Mouse (Mus musculus) MEL (cell line): ENCODE results near the gene Abcc3. TPM values are rescaled to one million over a fixed set of nuclear protein-coding genes. Genes with fewer than 3 reads are reported as not detected.

Experiments used
- DNase-seq: peaks from one replicate; pipeline ENCODE4 v3.0.0; 2011; ENCODE audit warnings: low read depth, low spot score
- H3K27ac ChIP-seq: 2 replicates; pipeline ENCODE4 v1.5.1; 2012; ENCODE audit warnings: low read depth, mild to moderate bottlenecking, control low read depth, low read length, moderate library complexity; ENCODE audit not compliant: control insufficient read depth
- H3K27me3 ChIP-seq, 2 experiments: fragments of 150-350 bp in 1 of 2; sonication (generic) in 1 of 2; 2 replicates each; pipeline ENCODE4 v1.6.1; 2012; ENCODE audit warnings: low read length in 2 of 2, mild to moderate bottlenecking in 2 of 2, improper control_type of control experiment in 1 of 2, moderate library complexity in 1 of 2; ENCODE audit not compliant: insufficient read depth in 2 of 2, control insufficient read depth in 1 of 2
- H3K36me3 ChIP-seq, 2 experiments: 2 replicates each; pipeline ENCODE4 v1.6.1; 2012 to 2014; ENCODE audit warnings: low read length in 2 of 2, improper control_type of control experiment in 1 of 2, inconsistent platforms in 1 of 2, mild to moderate bottlenecking in 1 of 2; ENCODE audit not compliant: insufficient read depth in 2 of 2, control insufficient read depth in 1 of 2
- H3K4me1 ChIP-seq, 2 experiments: fragments of 150-350 bp in 1 of 2; sonication (generic) in 1 of 2; 2 replicates each; pipeline ENCODE4 v1.6.1; 2012; ENCODE audit warnings: low read length in 2 of 2, improper control_type of control experiment in 1 of 2, mild to moderate bottlenecking in 1 of 2; ENCODE audit not compliant: insufficient read depth in 2 of 2, control insufficient read depth in 1 of 2
- H3K4me3 ChIP-seq, 2 experiments: fragments of 150-350 bp in 1 of 2; sonication (generic) in 1 of 2; 2 replicates each; pipeline ENCODE4 v1.5.1; 2012; ENCODE audit warnings: low read depth in 2 of 2, low read length in 2 of 2, mild to moderate bottlenecking in 2 of 2, moderate library complexity in 2 of 2, control low read depth in 1 of 2, improper control_type of control experiment in 1 of 2; ENCODE audit not compliant: control insufficient read depth in 1 of 2, insufficient read depth in 1 of 2
- H3K79me2 ChIP-seq: 2 replicates; pipeline ENCODE4 v1.6.1; 2012; ENCODE audit warnings: mild to moderate bottlenecking, low read length, moderate library complexity; ENCODE audit not compliant: control insufficient read depth, poor library complexity, insufficient read depth
- H3K9ac ChIP-seq: 2 replicates; pipeline ENCODE4 v1.6.1; 2012; ENCODE audit warnings: low read depth, mild to moderate bottlenecking, control low read depth, low read length, moderate library complexity; ENCODE audit not compliant: control insufficient read depth, poor library complexity, severe bottlenecking
- H3K9me3 ChIP-seq: fragments of 150-350 bp; sonication (generic); replicated peaks from 2 replicates; pipeline ENCODE4 v1.6.1; 2012; ENCODE audit warnings: mild to moderate bottlenecking, low read length, improper control_type of control experiment, moderate library complexity; ENCODE audit not compliant: insufficient read depth
- CHD1 ChIP-seq: IDR thresholded peaks from 2 replicates; pipeline ENCODE4 v1.6.1; 2012; ENCODE audit warnings: low read depth, mild to moderate bottlenecking, inconsistent platforms, low read length, improper control_type of control experiment
- EP300 ChIP-seq, 2 experiments: IDR thresholded peaks; 2 replicates each; pipeline ENCODE4 v1.6.1; 2011; ENCODE audit warnings: improper control_type of control experiment in 2 of 2, low read length in 2 of 2, low read depth in 1 of 2, mild to moderate bottlenecking in 1 of 2
- ETS1 ChIP-seq: IDR thresholded peaks from 2 replicates; pipeline ENCODE4 v1.6.1; 2012; ENCODE audit warnings: low read depth, mild to moderate bottlenecking, inconsistent platforms, low read length, improper control_type of control experiment, moderate library complexity
- JUND ChIP-seq: IDR thresholded peaks from 2 replicates; pipeline ENCODE4 v1.6.1; 2011; ENCODE audit warnings: low read depth, mild to moderate bottlenecking, improper control_type of control experiment, low read length
- KAT2A ChIP-seq: conservative IDR thresholded peaks from 2 replicates; pipeline ENCODE4 v1.6.1; 2012; ENCODE audit warnings: low read depth, low read length, improper control_type of control experiment, inconsistent platforms
- MAX ChIP-seq: IDR thresholded peaks from 2 replicates; pipeline ENCODE4 v1.6.1; 2011; ENCODE audit warnings: low read length, improper control_type of control experiment
- MEF2A ChIP-seq: IDR thresholded peaks from 2 replicates; pipeline ENCODE4 v1.6.1; 2014; ENCODE audit warnings: low read depth, mild to moderate bottlenecking, inconsistent platforms, low read length, improper control_type of control experiment; ENCODE audit not compliant: poor library complexity, insufficient replicate concordance, severe bottlenecking; ENCODE audit errors: extremely low read depth
- MYC ChIP-seq: IDR thresholded peaks from 2 replicates; pipeline ENCODE4 v1.6.1; 2011; ENCODE audit warnings: low read depth, mild to moderate bottlenecking, low read length, improper control_type of control experiment, moderate library complexity
- NELFE ChIP-seq: IDR thresholded peaks from 2 replicates; pipeline ENCODE4 v1.6.1; 2011; ENCODE audit warnings: low read depth, low read length, improper control_type of control experiment
- NRF1 ChIP-seq: IDR thresholded peaks from 2 replicates; pipeline ENCODE4 v1.6.1; 2014; ENCODE audit warnings: low read depth, mild to moderate bottlenecking, inconsistent platforms, low read length, improper control_type of control experiment, moderate library complexity; ENCODE audit not compliant: poor library complexity, insufficient read depth, severe bottlenecking
- POLR2A ChIP-seq, 2 experiments: IDR thresholded peaks; 2 replicates each; pipeline ENCODE4 v1.6.1; 2011 to 2012; ENCODE audit warnings: low read length in 2 of 2, mild to moderate bottlenecking in 2 of 2, control low read depth in 1 of 2, improper control_type of control experiment in 1 of 2, low read depth in 1 of 2, moderate library complexity in 1 of 2; ENCODE audit not compliant: control insufficient read depth in 1 of 2, insufficient read depth in 1 of 2, poor library complexity in 1 of 2
- POLR2AphosphoS2 ChIP-seq: IDR thresholded peaks from 2 replicates; pipeline ENCODE4 v1.6.1; 2011; ENCODE audit warnings: low read length, improper control_type of control experiment
- RAD21 ChIP-seq: IDR thresholded peaks from 2 replicates; pipeline ENCODE4 v1.6.1; 2011; ENCODE audit warnings: mild to moderate bottlenecking, low read depth, low read length, improper control_type of control experiment
- RCOR1 ChIP-seq: IDR thresholded peaks from 2 replicates; pipeline ENCODE4 v1.6.1; 2012; ENCODE audit warnings: low read depth, mild to moderate bottlenecking, inconsistent platforms, low read length, improper control_type of control experiment
- SMC3 ChIP-seq: IDR thresholded peaks from 2 replicates; pipeline ENCODE4 v1.6.1; 2011; ENCODE audit warnings: low read depth, low read length, improper control_type of control experiment
- UBTF ChIP-seq: IDR thresholded peaks from 2 replicates; pipeline ENCODE4 v1.6.1; 2012; ENCODE audit warnings: low read depth, mild to moderate bottlenecking, inconsistent platforms, low read length, improper control_type of control experiment, moderate library complexity, borderline replicate concordance; ENCODE audit not compliant: insufficient read depth
- USF2 ChIP-seq, 2 experiments: IDR thresholded peaks; 2 replicates each; pipeline ENCODE4 v1.6.1; 2011 to 2012; ENCODE audit warnings: improper control_type of control experiment in 2 of 2, low read length in 2 of 2, borderline replicate concordance in 1 of 2, inconsistent platforms in 1 of 2, low read depth in 1 of 2, mild to moderate bottlenecking in 1 of 2; ENCODE audit not compliant: insufficient read depth in 1 of 2
- ZMIZ1 ChIP-seq: IDR thresholded peaks from 2 replicates; pipeline ENCODE4 v1.6.1; 2012; ENCODE audit warnings: low read depth, mild to moderate bottlenecking, inconsistent platforms, low read length, improper control_type of control experiment, moderate library complexity
- ZNF384 ChIP-seq: IDR thresholded peaks from 2 replicates; pipeline ENCODE4 v1.6.1; 2012; ENCODE audit warnings: low read depth, mild to moderate bottlenecking, inconsistent platforms, low read length, improper control_type of control experiment
- polyA plus RNA-seq, 2 experiments: library from polyadenylated mRNA; stranded (reverse) in 1 of 2; unstranded in 1 of 2; fragments of >175 nt in 1 of 2; fragments of >200 nt in 1 of 2; gene quantifications; 2 replicates each; pipeline versions ENCODE4 v1.2.1 to v1.2.4; 2012; ENCODE audit warnings: low replicate concordance in 2 of 2, low read depth in 1 of 2; ENCODE audit not compliant: insufficient read length in 2 of 2, insufficient read depth in 1 of 2, missing spikeins in 1 of 2
- total RNA-seq: library from RNA; depleted of rRNA; stranded (reverse); fragments of 300-350 nt; gene quantifications from 2 replicates; pipeline ENCODE4 v1.2.3, GENCODE M21; 2012

The Abcc3 gene
- total and polyA plus RNA-seq, 3 experiments = 0.27 to 0.29 TPM; not detected in 1

GRCm38 (mm10) chr11:94404178-94404577 lies 11.4 kb upstream of the Abcc3 start:
- Histone ChIP-seq H3K9me3 (no peaks in the 10 kb centered on the region), H3K9ac (no peak overlapping the region), H3K27ac (no peak overlapping the region), H3K4me1 (no peaks in the 10 kb centered on the region), H3K4me3 (no peak overlapping the region), H3K79me2 (no peaks in the 10 kb centered on the region), H3K36me3 (no peaks in the 10 kb centered on the region), H3K27me3 (peaks cover 3 to 24% of the 10 kb centered on the region in 2 experiments)
- no peak for TF ChIP-seq JUND
- TF ChIP-seq SMC3 = no peak
- no peak for TF ChIP-seq KAT2A
- no peak for TF ChIP-seq MEF2A
- TF ChIP-seq MYC = no peak
- no peak for TF ChIP-seq UBTF
- TF ChIP-seq ZNF384 = no peak
- no peak for TF ChIP-seq ETS1
- TF ChIP-seq USF2 (IDR thresholded peaks at IDR 0.05; ENCODE audit: borderline replicate concordance in 1 of 2, insufficient read depth in 1 of 2, low read depth in 1 of 2, low read length in 2 of 2) = no peak
- no peak for TF ChIP-seq ZMIZ1
- TF ChIP-seq RCOR1 = no peak
- no peak for TF ChIP-seq EP300 (IDR thresholded peaks at IDR 0.05; ENCODE audit: low read depth in 1 of 2, low read length in 2 of 2)
- no peak for TF ChIP-seq NRF1
- no peak for TF ChIP-seq POLR2AphosphoS2
- no peak for TF ChIP-seq RAD21
- no peak for TF ChIP-seq CHD1
- no peak for TF ChIP-seq POLR2A (IDR thresholded peaks at IDR 0.05; ENCODE audit: control insufficient read depth in 1 of 2, insufficient read depth in 1 of 2, low read depth in 1 of 2, low read length in 2 of 2, poor library complexity in 1 of 2)
- TF ChIP-seq MAX = no peak
- DNase-seq = no peak

GRCm38 (mm10) chr11:94403757-94404156 lies 11.0 kb upstream of the Abcc3 start:
- Histone ChIP-seq H3K4me1 (no peaks in the 10 kb centered on the region), H3K9me3 (no peaks in the 10 kb centered on the region), H3K4me3 (no peak overlapping the region), H3K9ac (no peak overlapping the region), H3K27me3 (peaks cover 7 to 27% of the 10 kb centered on the region in 2 experiments), H3K36me3 (no peaks in the 10 kb centered on the region), H3K79me2 (no peaks in the 10 kb centered on the region), H3K27ac (no peak overlapping the region)
- DNase-seq = no peak
- TF ChIP-seq SMC3 = no peak
- TF ChIP-seq NELFE = no peak
- no peak for TF ChIP-seq UBTF
